Mouse (Mus musculus) testis, adult 2 months (tissue): ENCODE data around the gene Tnr.

Experiments
- CTCF ChIP-seq: fragments of 200-500 bp; IDR thresholded peaks from 2 replicates; pipeline ENCODE4 v1.5.1; 2012; ENCODE audit warnings: low read depth, mild to moderate bottlenecking, inconsistent platforms, low read length, moderate library complexity; ENCODE audit not compliant: control insufficient read depth, insufficient read depth, insufficient replicate concordance
- POLR2A ChIP-seq: fragments of 200-500 bp; IDR thresholded peaks from 2 replicates; pipeline ENCODE4 v1.6.1; 2012; ENCODE audit warnings: low read depth, mild to moderate bottlenecking, inconsistent platforms, low read length, moderate library complexity; ENCODE audit not compliant: control insufficient read depth

DNA sequence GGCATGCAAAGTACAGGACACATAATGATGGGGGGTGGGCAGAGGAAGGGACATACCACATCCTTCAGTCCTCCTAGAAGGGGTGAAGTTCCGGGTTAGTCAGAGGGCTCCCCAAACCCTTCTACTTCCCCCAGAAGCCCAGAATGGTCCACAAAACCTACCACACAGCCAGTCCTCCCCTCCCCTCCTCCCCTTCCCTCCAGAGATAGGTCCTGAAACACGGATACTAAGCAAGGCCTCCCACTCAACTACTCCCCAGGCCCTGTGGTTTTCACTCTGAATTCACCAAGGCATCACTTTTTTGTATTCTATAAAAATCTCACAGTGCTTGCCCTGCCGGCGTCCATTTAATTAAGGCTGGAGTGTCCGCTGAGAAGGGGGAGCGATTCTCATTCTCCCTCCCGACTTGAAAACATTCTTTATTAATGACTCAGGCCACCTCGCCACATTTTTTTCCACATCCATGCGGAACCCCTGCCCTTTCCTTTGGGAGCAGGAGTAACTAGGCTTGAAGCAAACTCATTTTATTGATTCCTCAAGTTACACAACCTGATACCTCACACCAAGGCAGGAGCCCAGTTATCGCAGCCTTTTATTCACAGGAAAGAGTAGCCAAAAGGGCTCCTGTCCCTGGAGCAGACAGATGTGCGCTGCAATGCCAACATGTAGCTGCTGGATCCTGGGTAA lies 134.4 kb downstream of the Tnr start:
- TF ChIP-seq POLR2A (no peak), CTCF (no peak)
